Mouse (Mus musculus) brain, embryonic 18.5 days (tissue): Measurements from ENCODE around the gene Gzf1.

Experiments
- DNase-seq: peaks from one replicate; pipeline ENCODE4 v3.0.0-alpha.2; 2012; ENCODE audit warnings: low read depth, low spot score

The Gzf1 gene

DNA sequence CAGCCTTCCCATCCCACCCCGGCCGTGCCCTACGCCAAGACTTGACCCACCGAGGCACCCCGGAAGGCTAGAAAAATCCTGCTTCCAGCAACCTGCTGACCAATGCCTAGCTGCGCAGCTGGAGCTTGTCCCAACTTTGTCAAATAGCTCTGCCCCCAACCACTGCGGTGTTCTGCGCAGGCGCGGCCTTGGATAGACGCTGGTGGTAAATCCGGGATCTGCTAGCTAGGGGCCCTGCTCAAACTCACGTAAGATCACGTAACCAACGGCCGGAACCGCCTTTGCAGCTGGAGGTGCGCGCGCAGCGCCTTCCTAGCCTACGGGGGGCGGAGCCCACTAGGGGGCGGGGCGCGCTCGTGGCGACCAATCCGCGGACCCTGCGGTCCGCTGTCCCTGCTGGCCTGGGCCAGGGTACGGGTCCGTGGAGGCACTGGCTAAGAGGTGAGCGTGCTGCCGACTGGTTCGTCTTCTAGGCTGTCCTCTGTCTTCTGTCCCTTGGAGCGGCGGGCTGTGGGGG is at the start of gene Gzf1:
Gene Gzf1 (plus strand): TSS at position 249 of the 517 bp plus-strand sequence.
- peak; percentile 94 for DNase-seq

DNA sequence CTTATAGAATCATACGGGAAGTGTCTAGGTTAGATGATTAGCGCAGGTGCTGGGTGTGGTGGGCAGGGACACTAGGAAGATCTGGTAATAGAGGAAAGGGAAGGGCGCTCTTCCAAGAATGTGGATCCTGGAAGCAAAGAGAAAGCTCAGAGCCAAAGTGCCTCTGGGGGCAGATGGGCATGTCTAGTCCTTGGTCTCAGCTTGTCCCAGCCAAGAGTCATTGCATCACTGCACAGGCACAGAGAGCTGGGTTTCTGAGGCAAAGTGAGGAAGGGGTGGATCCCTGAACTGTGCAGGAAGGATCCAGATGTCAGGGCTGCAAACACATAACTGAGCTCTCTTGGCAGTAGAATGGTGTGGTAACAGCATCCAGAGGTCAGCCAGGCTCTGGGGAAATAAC is 49.2 kb upstream of the Gzf1 start:
- DNase-seq = no peak

DNA sequence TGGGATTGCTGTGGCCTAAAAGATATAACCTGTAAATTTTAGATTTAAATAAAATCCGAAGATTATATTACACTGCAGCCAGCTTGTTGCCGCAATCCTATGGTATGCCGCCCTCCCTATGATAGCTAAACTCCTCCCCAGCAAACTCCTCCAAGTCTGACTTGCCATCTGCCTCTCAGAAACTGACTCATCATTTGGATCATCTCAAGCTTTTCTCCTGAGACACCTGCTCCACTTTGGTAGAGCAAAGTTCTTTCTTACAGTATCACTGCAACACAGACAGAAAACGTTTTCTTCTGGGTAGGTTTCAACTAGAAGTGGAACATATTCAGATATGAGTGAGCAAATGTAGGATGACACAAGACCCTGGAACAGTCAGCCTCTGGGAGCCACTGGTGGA is 46.4 kb upstream of the Gzf1 start:
- no peak for DNase-seq

DNA sequence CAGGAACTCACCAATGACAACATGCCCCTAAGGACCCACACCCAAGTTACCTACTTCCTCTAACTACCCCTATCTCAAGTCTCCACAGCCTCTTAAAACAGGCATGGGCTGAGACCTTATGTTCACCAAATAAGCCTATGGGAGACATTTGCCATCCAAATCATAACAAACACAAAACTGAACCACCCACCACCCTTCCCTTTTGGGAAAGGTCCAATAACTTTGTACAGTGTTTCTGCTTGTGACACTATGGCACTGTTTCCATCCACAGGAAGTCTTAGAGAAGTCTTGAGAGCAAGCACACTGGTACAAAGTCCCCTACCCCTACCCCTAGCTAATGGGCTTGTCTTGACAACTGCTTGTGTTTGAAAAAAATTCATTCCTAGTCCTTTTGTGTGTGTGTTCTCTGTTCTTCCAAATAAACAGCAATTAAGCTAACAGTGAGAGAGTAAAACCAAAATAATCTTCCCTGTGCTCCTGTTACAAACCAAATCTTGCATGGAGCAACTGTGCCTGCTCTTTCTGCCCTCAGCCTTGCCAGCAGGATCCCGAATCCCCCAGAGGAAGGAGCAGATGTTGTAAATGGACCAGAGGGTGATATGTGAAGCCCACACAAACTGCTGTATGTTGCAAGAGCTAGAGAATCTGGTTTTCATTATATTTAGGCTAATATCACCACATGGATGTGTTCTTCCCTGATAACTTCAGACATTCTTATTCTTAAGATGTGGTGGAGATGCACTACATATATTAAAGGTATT is 38.0 kb upstream of the Gzf1 start:
- DNase-seq = no peak

DNA sequence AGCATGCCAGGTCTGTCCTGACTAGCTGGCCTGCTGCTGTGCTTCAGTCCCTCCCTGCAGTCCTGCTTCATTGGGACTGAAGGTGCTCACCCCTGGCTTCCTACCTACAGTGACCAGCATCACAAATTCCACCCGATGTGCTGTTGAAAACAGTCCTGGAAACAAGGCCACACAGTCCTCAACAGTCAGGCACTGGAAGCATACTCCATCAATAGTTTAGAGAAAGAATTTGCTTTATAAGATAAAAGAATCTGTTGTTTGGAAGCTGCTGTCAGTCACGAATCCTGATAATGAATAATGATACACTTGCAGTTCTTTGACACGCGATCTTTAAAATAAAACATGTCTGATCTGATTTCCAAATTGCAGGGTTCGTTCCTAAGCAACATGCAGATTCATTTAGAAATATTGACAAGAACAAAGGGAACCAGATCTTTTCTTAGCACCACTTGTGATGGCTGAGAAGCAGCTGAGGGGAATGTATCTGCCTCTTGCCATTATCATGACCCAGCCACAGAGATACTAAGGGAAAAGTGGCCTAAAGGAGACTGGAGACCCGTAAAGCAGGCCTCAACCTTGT is 36.3 kb upstream of the Gzf1 start:
- DNase-seq = peak; percentile 20

DNA sequence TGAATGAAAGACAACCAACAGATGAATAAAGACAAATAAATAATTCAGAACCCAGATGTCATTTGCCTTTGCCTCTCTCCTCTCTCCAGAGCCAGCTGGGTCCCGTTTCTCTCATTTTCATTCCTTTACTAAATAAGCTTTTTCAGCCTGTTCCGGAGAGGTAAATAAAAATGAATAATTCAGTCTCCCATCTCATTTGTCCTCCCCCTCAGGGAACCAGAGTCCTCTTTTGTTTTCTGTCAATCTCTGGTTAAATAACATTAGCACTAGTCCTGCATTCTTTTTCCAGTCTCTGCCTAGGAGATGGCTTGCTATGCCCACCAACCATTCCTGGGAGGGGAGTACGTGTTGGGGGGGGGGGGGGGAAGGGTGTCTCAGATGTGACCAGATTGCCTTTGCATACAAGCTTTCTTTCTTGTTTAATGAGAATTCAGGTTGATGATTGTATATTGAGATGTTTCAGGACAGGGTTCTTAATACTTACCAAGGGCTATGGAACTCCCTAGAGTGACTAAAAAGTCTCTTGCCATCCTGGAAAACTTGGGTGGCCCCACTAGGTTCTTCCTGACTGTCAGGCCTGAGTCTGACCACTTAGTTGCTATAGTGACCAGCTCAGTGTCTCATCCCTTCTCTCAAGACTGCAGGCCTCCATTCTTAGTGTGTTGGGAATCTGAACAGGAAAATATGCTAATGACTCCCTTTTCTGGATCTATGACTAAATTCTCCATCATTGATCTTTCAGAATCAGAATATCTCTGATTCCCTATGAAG is 30.1 kb upstream of the Gzf1 start:
- no peak for DNase-seq

DNA sequence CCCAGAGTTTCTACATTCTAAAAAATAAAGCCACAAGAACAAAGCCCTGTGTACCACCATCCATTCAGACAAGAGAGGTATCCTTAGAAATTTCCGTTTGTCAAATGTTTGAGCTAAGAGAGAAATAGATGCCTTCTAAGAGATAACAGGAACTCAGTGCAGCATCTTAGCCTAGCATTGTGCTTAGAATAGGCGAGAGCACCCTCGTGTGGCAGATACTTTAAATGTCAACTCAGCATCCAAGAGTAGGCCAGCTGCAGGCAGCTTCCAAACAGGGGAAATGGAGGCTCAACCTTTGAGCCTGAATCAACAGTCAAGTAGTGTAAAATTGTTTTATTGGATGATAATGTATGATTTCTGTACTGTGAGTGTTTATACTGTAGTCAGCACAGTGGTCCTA is 25.9 kb upstream of the Gzf1 start:
- peak; percentile 36 for DNase-seq

DNA sequence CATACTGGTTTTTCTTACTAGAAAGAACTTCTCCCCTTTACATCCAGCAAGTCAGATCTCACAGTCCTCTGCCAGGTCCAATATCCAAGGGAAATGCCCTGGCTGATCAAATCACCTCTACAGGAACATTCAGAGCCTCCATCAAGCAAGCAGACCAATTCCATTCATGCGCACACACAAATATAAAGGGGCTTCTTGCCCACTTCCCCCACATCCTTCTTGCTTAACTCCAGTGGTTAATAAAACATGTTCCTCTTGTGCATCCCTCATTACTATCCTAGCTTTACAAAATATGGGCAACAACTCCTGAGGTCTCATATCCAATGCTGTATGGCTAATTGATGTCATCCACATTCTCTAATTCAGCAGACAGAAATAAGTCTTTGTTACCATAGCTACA is 17.4 kb upstream of the Gzf1 start:
- no peak for DNase-seq

DNA sequence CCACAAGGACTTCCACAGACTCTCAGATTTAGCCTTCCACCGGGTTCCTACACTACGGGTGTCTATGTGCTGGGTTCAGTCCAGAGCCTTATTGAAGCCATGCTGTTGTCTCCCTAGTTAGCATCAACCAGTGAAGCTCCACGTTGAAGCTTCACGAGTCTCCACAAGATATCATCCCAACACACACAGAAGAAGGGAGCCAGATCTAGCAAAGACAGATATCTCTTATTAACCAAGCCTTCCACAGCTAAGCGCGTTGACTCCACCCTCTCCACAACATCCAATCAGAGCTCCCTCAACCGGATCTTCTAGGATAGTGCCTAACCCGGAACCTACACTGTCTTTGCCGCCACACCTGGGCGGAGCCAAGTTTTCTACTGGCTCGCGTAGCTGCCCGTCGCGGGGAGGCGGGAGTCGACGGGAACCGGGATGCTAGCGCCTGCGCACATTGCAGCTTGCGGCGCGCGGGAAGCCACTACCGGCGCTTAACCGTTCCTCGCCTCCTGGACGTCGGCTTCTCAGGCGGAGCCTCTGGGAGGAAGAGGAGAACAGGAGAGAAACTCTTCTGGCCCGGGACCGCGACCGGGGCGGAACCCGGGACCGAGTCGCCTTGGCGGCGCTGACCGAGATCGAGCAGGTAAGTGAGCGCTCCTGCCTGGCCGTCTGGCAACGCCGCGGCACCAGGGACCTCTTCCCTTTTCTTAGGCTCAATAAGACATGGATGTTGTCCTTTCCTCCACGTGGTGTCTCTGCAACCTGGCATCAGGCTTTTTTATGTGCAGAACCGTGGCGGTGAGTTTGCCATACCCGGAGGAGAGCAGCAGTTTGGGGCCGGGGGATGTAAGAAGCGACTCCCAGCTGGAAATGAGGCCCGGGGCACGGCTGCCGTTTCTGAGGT is 8.4 kb upstream of the Gzf1 start, which contains the start of gene Nxt1:
Gene Nxt1 (plus strand): TSS at position 403 of the 898 bp plus-strand sequence.
- DNase-seq = peak; percentile 94

DNA sequence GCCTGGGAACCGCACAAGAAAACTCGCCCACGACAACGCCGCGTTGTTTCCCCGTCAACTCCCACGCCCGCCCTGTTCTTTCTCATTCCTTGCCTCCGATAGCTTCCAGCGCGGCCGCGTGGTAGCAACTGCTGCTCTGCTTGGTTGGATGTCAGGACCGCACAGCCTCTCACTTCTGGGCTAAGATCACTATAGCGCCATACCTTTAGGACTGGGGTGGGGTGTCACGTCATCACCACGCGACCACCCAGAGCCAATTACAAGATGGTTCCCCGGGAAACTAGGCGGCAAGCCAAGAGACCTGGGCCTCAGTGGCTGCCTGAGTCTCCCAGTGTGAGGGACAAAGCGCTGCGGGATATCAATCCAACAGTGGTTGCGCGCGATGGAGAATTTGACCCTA is 3.0 kb upstream of the Gzf1 start:
- peak; percentile 76 for DNase-seq

DNA sequence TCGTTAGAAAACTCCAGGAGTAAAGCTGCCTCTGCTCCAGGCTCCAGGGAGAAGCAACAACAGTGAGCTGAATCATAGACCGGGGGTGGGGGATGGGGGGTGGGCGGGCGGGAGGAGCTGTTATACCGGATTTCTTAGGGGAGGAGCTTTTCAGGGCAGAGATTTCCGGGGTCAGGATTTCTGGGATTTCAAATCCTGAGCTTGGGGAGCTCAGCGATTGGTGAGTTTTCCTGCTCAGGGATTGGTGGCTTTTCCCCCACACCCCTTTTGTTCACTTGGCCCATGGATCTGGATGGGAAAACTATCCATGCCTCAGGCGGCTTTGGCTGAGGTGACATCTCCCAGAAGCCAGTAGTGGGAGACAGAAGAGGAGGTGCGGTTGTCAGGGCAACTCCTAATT is 1.5 kb upstream of the Gzf1 start:
- no peak for DNase-seq

DNA sequence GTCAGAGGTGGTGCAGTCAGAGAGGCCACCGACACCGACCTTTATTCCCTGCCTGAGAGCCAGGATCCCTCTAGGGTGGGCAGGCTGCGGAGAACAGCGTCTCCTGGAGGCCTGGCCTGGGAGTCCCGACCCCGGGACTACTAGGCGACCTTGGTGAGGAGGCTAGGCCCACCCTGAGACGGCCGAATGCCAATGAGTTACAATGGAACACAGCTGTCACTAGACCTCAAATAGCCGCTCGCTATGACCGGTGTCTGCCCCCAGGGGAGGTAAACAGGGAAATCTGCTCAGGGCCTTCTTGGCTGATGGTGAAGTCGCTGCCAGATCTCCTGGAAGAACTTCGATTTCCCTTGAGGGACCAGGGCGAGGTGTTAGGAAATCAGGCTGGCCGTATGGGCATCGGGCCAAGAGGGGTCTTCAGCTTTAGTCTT is 653 bp downstream of the Gzf1 start:
- DNase-seq = no peak

DNA sequence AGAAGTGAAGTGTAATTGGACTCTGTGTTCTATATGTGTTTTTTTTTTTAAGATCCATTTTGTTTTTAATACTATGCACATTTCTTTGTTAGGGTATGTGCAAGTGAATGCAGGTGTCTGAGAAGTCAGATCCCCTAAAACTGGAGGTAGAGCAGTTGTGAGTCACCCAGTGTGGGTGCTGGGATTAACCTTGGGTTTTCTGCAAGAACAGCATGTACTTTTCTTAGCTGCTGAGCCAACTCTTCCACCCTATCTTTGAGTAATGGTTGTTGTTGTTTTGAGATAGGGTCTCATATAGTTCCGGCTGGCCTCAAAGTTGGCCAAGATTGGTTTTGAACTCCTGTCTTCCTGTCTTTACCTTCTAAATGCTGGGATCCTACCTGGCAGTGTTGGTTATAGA is 2.2 kb downstream of the Gzf1 start:
- DNase-seq = no peak

DNA sequence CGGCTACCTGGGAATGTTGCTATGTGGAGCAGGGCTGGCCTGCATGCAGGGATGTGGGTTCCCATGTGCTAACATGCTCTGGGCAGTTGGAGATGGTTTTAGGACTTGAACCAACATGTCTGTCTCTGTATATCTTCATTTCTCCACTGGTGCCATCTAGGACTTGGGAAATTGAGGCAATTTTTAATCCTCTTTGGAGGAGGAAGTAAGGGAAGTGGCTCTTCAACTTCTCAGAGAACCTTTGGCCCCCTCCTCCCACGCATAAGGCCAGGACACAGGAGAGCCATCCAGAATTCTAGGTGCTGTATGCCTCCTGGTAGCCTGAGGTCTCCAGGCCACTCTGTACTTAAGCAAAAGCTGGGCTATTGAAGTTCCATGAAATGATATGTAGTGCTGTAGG is 4.1 kb downstream of the Gzf1 start:
- no peak for DNase-seq

DNA sequence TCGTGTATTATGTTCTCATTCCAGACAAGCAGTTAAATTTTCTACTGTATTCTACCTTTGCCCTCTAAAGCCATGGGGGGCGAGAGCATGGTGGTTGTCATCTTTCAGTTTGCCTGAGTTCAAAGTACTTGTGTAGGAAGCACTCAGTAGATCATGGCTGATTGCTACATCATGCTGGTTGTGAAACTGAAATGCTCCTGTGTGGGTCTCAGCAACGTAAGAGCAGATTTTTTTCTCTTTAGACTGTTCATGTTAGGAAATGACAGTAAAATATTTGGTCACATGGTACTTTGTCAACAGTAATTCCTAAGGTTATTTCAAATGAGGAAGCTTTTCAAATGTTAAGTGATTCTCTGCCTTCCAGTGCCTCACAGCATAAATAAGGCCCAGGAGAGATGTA is 4.9 kb downstream of the Gzf1 start:
- no peak for DNase-seq

DNA sequence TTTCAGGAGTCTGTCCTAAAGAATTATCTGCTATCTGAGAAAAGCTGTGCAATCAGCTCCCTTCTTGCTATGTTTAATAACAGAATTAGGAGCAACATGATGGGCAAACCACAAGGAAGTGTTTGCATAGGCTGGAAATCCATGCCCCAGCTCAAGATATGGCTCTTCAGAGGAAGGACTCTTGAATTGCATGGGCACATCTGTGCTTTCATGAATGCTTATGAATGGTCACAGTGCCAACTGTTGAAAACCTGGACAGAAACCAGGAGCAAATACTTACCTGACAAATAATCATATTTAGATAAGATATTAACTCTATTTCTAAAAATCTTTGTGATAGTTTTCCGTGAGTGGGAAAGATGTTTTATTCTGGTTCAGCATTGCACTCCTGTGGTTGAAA is 6.0 kb downstream of the Gzf1 start:
- DNase-seq = no peak

DNA sequence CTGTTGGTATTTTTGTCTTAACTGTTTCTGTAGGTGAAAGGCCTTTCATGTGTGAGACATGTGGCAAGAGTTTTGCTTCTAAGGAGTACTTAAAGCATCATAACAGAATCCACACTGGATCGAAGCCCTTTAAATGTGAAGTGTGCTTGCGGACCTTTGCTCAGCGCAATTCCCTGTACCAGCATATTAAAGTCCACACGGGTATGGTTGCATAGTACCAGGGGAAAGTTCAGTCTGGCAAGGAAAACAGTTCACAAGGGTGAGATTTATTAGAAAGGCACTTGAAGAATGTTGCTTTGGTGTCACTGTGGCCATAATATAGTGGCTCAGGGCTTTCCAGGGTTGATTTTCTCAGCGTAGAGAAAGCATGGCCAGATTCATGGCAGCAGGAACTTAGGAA is 7.1 kb downstream of the Gzf1 start:
- no peak for DNase-seq

DNA sequence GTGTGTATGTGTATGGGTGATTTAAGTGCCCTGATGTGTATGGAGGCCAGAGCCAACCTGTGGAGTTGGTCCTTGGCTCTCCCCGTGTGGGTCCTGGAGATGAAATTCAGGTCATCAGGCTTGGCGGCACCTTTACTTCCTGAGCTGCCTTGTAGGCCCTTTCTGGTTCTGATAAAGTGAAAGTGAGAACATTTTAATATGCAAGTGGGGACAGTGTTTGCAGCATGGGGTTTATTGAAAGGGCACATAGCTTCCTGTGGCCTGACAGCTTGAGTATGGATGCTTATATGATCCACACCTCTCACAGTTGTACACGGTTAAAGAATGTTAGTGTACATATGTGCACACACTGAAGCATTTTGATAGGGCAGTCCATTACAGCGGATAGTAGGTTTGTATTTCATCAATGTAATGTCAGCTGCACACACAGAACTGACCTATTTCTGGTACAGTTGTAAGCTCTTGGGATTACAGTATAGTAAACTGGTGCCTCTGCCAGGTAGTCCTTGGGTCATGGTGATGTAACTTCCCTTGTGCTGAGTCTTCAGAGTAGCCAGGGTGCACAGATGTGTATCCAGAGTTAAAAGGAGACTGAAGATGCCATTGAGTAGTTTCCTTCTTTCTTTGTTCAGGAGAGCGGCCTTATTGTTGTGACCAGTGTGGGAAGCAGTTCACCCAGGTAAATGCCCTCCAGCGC is 8.8 kb downstream of the Gzf1 start:
- DNase-seq = no peak

DNA sequence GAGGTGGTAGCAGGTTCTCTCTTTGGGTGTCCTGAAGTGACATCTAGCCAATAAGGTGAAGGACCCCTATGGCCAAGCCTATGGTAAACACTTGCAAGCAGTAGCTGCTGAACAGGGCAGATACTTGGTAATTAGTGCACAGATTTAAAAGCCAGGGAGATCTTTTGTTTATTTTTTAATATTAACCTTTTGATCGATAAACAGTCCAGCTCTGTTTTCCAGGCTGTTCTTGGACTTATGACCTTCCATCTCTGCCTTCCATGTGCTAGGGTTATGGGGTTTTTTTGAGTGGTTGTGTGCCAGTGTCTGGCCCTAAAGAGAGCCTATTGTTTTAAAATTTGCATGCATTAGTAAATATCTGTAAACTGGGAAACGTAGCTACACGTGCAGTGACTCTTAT is 9.5 kb downstream of the Gzf1 start:
- no peak for DNase-seq

DNA sequence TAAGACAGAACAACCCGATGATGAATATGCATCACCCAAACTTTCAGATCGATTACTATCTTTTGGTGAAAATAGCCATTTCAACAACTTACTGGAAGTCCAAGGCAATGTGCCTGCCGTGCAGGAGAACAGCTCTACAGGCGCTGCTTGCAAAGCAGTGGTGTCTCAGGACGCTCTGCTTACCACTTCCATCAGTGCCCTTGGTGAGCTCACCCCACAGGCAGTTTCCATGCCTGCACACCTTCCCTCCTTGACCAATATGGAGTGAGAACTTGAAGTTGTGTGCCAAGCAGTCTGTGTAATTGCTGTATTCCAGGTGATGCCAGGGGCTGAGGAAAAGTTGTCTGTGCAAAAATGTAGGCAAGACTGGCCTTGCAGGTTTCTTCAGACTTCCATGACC is 10.0 kb downstream of the Gzf1 start:
- no peak for DNase-seq

DNA sequence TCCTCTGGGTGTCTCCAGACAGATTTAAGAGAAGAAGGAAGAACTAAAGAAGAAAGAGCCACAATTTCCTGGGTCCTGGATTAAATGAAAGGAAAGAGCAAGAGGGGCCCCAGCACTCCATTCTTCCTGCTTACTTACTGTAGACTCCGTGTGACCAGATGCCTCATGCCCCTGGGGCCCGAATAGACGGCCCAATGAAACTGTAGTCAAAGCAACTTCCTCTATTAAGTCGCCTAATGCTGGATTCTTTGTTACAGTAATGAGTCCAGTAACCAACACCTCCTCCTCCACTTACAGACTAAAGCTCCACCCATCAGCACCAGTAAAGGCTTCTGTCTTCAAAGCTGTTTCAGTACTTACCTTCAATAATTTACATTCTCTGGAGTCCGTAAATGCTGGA is 17.7 kb downstream of the Gzf1 start:
- DNase-seq = no peak
